Mouse (Mus musculus) heart, adult 2 months (tissue): ENCODE measurements around the gene Peli3.

ENCODE experiments used
- CTCF ChIP-seq: fragments of 200-600 bp; IDR thresholded peaks from 2 replicates; pipeline ENCODE4 v1.8.1; 2022; ENCODE audit warnings: antibody characterized with exemption, mild to moderate bottlenecking, moderate library complexity
- EP300 ChIP-seq: fragments of 200-500 bp; IDR thresholded peaks from 2 replicates; pipeline ENCODE4 v1.6.1; 2011; ENCODE audit warnings: low read depth, low read length, control low read depth; ENCODE audit not compliant: insufficient read depth
- POLR2A ChIP-seq: fragments of 200-500 bp; IDR thresholded peaks from 2 replicates; pipeline ENCODE4 v1.6.1; 2011; ENCODE audit warnings: mild to moderate bottlenecking, low read depth, low read length, control low read depth; ENCODE audit not compliant: insufficient read depth

- TF ChIP-seq POLR2A = no peak
- TF ChIP-seq EP300 = no peak
- no peak for TF ChIP-seq CTCF
Measured at GRCm38 (mm10) chr19:4919652-4920051, 23.3 kb downstream of the Peli3 start.
